Mouse (Mus musculus): ENCODE measurements around the gene Pigk. TPM values are rescaled to one million over a fixed set of nuclear protein-coding genes. Genes with fewer than 3 reads are reported as not detected.

The Pigk gene
- total and polyA plus RNA-seq, 2 experiments from 2014 or later: 38.2 to 57.8 TPM

DNA sequence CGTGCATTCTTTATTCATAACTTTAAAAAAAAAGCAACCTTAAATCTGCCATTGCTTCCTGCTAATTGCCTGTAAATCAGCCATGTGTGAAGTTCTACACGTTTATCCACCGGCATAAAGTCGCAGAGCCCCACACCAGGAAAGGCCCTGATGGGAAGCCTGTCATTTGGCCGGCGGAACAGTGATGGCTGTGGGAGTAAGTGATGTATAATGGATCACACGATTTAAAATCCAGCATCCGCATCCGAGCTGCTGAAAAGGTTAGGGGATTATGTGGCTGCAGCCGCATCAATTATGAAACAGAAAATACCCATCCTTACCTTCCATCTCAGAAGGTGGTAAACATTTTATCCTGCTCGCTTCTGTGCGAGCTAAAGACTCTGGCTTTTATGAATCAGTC lies 158.2 kb downstream of the Pigk start:
- Histone ChIP-seq H3K4me3 (ENCODE audit: low read length) (no peak overlapping the region), H3K4me1 (ENCODE audit: insufficient read depth, low read length) (0 out of 2 replicates have a peak, but pooled peaks cover 8% of the 10 kb centered on the region), H3K27me3 (ENCODE audit: insufficient read depth, low read length) (no peaks in the 10 kb centered on the region), H3K9me3 (ENCODE audit: low read length) (no peaks in the 10 kb centered on the region), H3K9ac (replicated peaks; ENCODE audit: low read length) (no peak overlapping the region), H3K36me3 (ENCODE audit: insufficient read depth, low read length) (no peaks in the 10 kb centered on the region), H3K4me2 (ENCODE audit: low read depth, low read length) (no peak overlapping the region), H3K27ac (no peak overlapping the region)
- WGBS: 50% methylated on average over 12 of the region's 12 CpGs
- DNase-seq (ENCODE audit: low spot score): no peak
- no peak for TF ChIP-seq CTCF (IDR thresholded peaks at IDR 0.05; ENCODE audit: low read depth)
- ATAC-seq: no peak

DNA sequence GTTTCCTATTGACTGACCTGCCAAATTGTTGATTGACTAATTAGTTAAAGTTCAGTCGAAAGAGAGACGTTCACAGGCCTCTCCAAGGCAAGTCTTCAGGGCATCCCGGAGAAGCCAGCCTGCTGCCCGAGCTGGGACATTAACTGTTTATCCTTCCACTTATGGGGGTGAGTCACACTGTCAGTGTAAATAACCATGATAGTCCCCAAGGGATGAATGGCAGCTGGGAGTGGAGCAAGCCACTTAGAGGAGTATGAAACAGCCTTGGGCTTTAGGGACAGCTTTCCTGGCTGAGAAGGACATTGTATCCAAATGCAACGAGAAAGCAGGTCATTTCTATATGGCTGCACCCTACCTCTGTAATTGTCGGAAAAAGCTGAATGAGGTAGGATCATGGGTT lies 158.7 kb downstream of the Pigk start:
- DNase-seq (ENCODE audit: low spot score): peak; percentile 42
- H3K27me3 ChIP-seq (ENCODE audit: insufficient read depth, low read length): no peaks in the 10 kb centered on the region
- no peak overlapping the region for H3K27ac ChIP-seq
- 0 out of 2 replicates have a peak, but pooled peaks cover 6% of the 10 kb centered on the region for H3K4me1 ChIP-seq (ENCODE audit: insufficient read depth, low read length)
- H3K9me3 ChIP-seq (ENCODE audit: low read length): no peaks in the 10 kb centered on the region
- no peak overlapping the region for H3K4me3 ChIP-seq (ENCODE audit: low read length)
- WGBS: 32% methylated on average over 6 of the region's 6 CpGs
- no peak for ATAC-seq
- H3K4me2 ChIP-seq (ENCODE audit: low read depth, low read length): no peak overlapping the region
- no peak overlapping the region for H3K9ac ChIP-seq (replicated peaks; ENCODE audit: low read length)
- H3K36me3 ChIP-seq (ENCODE audit: insufficient read depth, low read length): no peaks in the 10 kb centered on the region
- no peak for TF ChIP-seq CTCF (IDR thresholded peaks at IDR 0.05; ENCODE audit: low read depth)

DNA sequence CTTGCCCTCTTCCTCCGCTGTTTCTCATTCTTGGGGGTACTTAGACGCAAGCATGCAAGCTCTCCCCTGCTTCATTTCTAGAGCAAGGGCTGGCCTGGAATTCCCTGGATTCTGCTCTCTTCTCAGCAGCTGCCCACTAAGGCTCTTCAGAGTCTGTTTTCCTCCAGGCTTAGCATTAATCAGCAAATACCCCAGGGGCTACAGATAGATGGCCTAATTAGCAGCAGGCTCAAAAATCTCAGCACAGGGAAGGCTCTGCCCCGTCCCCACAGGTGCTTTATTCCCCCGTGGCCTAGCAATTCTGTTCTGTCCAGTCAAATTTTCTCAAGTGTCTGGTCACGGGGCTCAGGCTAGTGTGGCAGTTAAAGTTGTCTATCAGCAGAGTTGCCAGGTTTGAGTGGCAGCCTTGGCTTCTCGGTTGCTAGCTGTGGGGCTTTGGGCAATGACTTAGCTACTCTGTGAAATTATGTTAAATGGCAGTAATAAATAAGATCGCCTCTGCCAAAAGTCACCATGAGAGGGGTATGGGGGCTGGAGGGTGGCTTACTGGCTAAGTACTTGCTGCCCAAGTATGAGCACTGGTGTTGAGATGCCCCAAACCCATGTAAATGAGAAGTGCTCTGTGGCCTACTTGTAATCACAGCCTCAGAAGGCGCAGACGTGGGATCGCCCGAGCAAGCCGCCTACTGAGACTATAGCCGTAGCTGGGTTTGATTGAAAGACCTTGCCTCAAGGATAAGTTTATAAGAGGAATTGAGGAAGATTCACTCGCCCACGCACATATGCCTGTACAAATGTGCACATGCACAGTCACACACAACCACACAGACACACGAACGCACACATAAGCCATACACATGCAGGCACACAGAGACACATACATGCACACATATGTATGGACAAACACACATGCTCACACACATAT lies 160.8 kb downstream of the Pigk start:
- no peak overlapping the region for H3K4me3 ChIP-seq (ENCODE audit: low read length)
- no peaks in the 10 kb centered on the region for H3K4me1 ChIP-seq (ENCODE audit: insufficient read depth, low read length)
- no peak for ATAC-seq
- no peak overlapping the region for H3K27ac ChIP-seq
- WGBS: 70% methylated on average over 17 of the region's 17 CpGs
- no peaks in the 10 kb centered on the region for H3K36me3 ChIP-seq (ENCODE audit: insufficient read depth, low read length)
- TF ChIP-seq CTCF (IDR thresholded peaks at IDR 0.05; ENCODE audit: low read depth): no peak
- peak; percentile 28 for DNase-seq (ENCODE audit: low spot score)
- no peaks in the 10 kb centered on the region for H3K9me3 ChIP-seq (ENCODE audit: low read length)
- H3K9ac ChIP-seq (replicated peaks; ENCODE audit: low read length): no peak overlapping the region
- no peak overlapping the region for H3K4me2 ChIP-seq (ENCODE audit: low read depth, low read length)
- no peaks in the 10 kb centered on the region for H3K27me3 ChIP-seq (ENCODE audit: insufficient read depth, low read length)

DNA sequence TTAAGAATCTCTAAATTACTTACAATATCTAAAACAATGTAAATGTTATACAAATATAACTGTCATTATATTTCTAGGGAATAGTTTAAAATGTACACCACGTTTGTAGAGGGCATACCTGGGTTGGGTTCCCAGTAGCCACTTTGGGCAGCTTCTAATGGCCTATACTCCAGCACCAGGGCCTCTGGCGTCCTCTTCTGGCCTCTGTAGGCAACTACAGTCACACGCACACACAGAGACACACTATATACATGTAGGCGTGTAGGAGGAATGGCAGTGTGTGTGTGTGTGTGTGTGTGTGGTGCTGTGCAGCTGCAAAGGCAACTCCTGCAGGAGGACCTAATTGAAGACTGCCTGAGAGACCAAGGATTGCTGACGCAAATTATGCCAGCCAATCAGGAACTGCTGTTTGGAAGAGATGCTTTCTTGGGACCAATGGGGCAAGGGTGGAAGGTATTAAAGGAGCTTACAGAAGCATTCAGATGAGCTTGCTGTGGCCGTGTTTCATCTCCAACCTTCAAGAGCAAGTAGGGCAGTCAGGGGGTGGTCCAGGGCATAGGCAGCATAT lies 161.9 kb downstream of the Pigk start:
- no peak overlapping the region for H3K4me2 ChIP-seq (ENCODE audit: low read depth, low read length)
- 85% methylated on average over 6 of the region's 6 CpGs for WGBS
- no peaks in the 10 kb centered on the region for H3K27me3 ChIP-seq (ENCODE audit: insufficient read depth, low read length)
- H3K27ac ChIP-seq: no peak overlapping the region
- no peaks in the 10 kb centered on the region for H3K36me3 ChIP-seq (ENCODE audit: insufficient read depth, low read length)
- no peaks in the 10 kb centered on the region for H3K9me3 ChIP-seq (ENCODE audit: low read length)
- no peak for DNase-seq (ENCODE audit: low spot score)
- no peak for ATAC-seq
- no peak overlapping the region for H3K9ac ChIP-seq (replicated peaks; ENCODE audit: low read length)
- H3K4me3 ChIP-seq (ENCODE audit: low read length): no peak overlapping the region
- TF ChIP-seq CTCF (IDR thresholded peaks at IDR 0.05; ENCODE audit: low read depth): peak; percentile 30; the same call in 1 of the 2 replicates
- H3K4me1 ChIP-seq (ENCODE audit: insufficient read depth, low read length): no peaks in the 10 kb centered on the region

DNA sequence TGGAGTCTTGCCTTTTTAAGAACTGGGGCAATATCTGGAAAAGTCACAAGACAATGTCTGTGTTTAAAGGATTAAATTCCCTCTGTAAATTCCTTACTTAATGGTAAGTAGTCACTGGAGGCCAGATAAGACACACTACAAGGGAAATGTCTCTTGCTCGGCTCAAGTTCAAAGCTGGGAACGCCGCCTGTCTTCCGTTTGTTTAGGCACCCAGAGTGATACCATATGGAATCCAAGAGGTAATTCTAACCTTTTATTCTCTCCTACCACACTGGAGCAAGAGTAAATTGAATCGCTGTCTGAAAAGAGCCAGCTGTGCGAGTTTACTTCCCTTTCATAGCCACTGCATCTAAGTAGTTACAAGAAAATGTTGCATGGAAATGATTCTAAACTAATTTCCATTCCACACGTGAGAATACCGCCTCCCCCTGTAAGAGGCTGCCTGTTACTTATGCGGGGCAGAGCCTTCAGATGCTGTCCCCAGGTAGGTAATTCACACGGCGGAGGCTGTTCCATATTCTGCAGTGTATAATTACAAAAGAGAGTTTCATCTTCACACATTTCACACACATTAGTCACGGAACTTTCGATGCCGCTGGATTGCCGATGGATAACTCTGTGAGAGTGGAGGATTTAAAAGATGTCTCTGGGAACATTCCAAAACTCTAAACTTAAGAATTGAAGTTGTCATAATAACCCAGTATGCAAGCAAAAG lies 166.4 kb downstream of the Pigk start:
- Histone ChIP-seq H3K4me3 (ENCODE audit: low read length) (no peak overlapping the region), H3K36me3 (ENCODE audit: insufficient read depth, low read length) (no peaks in the 10 kb centered on the region), H3K4me1 (ENCODE audit: insufficient read depth, low read length) (no peaks in the 10 kb centered on the region), H3K27me3 (ENCODE audit: insufficient read depth, low read length) (no peaks in the 10 kb centered on the region), H3K9me3 (ENCODE audit: low read length) (no peaks in the 10 kb centered on the region), H3K9ac (replicated peaks; ENCODE audit: low read length) (no peak overlapping the region), H3K4me2 (ENCODE audit: low read depth, low read length) (no peak overlapping the region), H3K27ac (no peak overlapping the region)
- no peak for TF ChIP-seq CTCF (IDR thresholded peaks at IDR 0.05; ENCODE audit: low read depth)
- 36% methylated on average over 15 of the region's 15 CpGs for WGBS
- no peak for DNase-seq (ENCODE audit: low spot score)
- ATAC-seq: no peak

DNA sequence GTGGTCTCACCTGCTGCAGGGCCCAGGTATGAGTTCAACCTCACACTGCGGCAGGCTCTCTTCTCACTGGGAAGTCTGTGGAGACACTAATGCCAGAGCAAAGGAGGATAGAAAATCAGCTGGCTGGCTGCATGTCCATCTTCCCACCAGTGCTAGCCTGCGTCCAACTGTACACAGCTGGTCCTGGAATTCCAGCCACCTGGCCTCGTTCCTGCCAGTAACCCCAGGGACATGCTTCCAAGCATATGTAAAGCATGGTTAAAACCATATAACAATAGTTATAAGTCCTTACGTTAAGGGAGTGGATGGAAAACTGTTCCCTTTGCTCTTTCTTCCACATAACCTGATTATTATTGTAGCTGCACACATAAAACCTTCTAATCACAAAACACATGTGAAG lies 167.8 kb downstream of the Pigk start:
- Histone ChIP-seq H3K9me3 (ENCODE audit: low read length) (no peaks in the 10 kb centered on the region), H3K4me2 (ENCODE audit: low read depth, low read length) (no peak overlapping the region), H3K4me1 (ENCODE audit: insufficient read depth, low read length) (no peaks in the 10 kb centered on the region), H3K9ac (replicated peaks; ENCODE audit: low read length) (no peak overlapping the region), H3K27ac (no peak overlapping the region), H3K4me3 (ENCODE audit: low read length) (no peak overlapping the region), H3K27me3 (ENCODE audit: insufficient read depth, low read length) (no peaks in the 10 kb centered on the region), H3K36me3 (ENCODE audit: insufficient read depth, low read length) (no peaks in the 10 kb centered on the region)
- WGBS: 64% methylated on average over 4 of the region's 4 CpGs
- ATAC-seq: no peak
- no peak for DNase-seq (ENCODE audit: low spot score)
- no peak for TF ChIP-seq CTCF (IDR thresholded peaks at IDR 0.05; ENCODE audit: low read depth)
